Mouse (Mus musculus): ENCODE measurements around the gene Smad6. TPM values are rescaled to one million over a fixed set of nuclear protein-coding genes. Genes with fewer than 3 reads are reported as not detected.

Smad6 gene
- total RNA-seq, 1 experiment: 8.7 TPM

DNA sequence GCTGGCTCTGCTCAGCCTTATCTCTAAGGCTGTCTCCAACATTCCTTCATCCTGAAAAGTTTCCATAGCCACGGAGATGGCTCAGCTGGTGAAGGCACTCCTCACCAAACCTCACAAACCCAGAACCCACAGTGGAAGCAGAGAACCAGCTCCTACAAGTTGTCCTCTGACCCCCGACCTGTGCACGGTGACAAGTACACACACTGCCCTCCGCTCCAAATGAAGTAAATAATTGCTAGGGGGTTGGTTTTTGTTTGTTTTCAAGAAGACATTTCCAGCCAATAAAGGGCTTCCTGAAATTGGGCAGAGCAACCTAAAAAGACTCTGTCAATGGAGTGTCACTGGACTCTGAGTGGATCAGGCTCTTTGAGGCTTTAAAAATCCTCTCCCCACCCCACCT, 31.9 kb upstream of the Smad6 start:
- no peak overlapping the region for H3K4me3 ChIP-seq (ENCODE audit: insufficient read depth in 1 of 2, low read depth in 1 of 2, low read length in 2 of 2, poor library complexity in 1 of 2, severe bottlenecking in 1 of 2)
- in situ Hi-C loops (cut with MboI; ENCODE audit: low sequenced_read_pairs in 2 of 2, unreplicated experiment in 2 of 2): no loop called here
- peaks cover 7 to 18% of the 10 kb centered on the region in 2 experiments; a peak in 3 of 4 replicates for H3K4me1 ChIP-seq (ENCODE audit: control insufficient read depth in 2 of 2, insufficient read depth in 2 of 2, low read length in 2 of 2, poor library complexity in 1 of 2)
- TF ChIP-seq CHD2 (IDR thresholded peaks at IDR 0.05; ENCODE audit: low read depth, low read length) (no peak), HCFC1 (IDR thresholded peaks at IDR 0.05; ENCODE audit: borderline replicate concordance, insufficient read depth, low read length) (no peak), ZC3H11A (IDR thresholded peaks at IDR 0.05; ENCODE audit: borderline replicate concordance, low read depth, low read length) (no peak), ZNF384 (IDR thresholded peaks at IDR 0.05; ENCODE audit: low read depth, low read length) (no peak), MAFK (IDR thresholded peaks at IDR 0.05; ENCODE audit: insufficient read depth, low read depth, low read length) (no peak)
- no peak overlapping the region for H3K27ac ChIP-seq (ENCODE audit: insufficient read depth, low read depth, low read length, poor library complexity, severe bottlenecking)
- no peaks in the 10 kb centered on the region for H3K9me3 ChIP-seq (ENCODE audit: control insufficient read depth, insufficient read depth, low read depth, low read length)
- no peaks in the 10 kb centered on the region for H3K36me3 ChIP-seq (ENCODE audit: control insufficient read depth, insufficient read depth, low read length, poor library complexity, severe bottlenecking)
- no peak overlapping the region for H3K9ac ChIP-seq (ENCODE audit: insufficient read depth, low read depth, low read length, poor library complexity, severe bottlenecking)
- no peak for DNase-seq (ENCODE audit: low read depth, low spot score)

DNA sequence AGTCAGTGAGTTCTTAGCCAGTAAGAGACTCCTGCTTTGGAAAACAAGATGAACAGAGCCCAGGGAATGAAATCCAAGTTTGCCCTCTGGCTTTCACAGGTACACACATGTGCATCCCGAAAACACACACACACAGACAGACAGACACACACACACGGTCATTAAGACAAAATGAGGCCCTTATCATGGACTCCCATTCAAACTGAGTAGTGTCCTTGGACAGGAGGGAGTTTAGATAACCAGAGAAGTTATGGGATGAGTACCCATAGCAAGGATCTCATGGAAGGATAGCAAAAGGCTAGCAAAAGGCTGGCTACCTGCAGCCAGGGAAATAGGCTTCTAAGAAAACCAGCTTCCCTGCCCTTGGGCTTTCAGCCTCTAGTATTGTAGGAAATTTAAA, 29.4 kb upstream of the Smad6 start:
- Histone ChIP-seq H3K27ac (ENCODE audit: insufficient read depth, low read depth, low read length, poor library complexity, severe bottlenecking) (no peak overlapping the region; the same call in 1 of the 2 replicates), H3K9me3 (ENCODE audit: control insufficient read depth, insufficient read depth, low read depth, low read length) (no peaks in the 10 kb centered on the region), H3K9ac (ENCODE audit: insufficient read depth, low read depth, low read length, poor library complexity, severe bottlenecking) (no peak overlapping the region), H3K4me3 (ENCODE audit: insufficient read depth in 1 of 2, low read depth in 1 of 2, low read length in 2 of 2, poor library complexity in 1 of 2, severe bottlenecking in 1 of 2) (no peak overlapping the region), H3K36me3 (ENCODE audit: control insufficient read depth, insufficient read depth, low read length, poor library complexity, severe bottlenecking) (no peaks in the 10 kb centered on the region), H3K4me1 (ENCODE audit: control insufficient read depth in 2 of 2, insufficient read depth in 2 of 2, low read length in 2 of 2, poor library complexity in 1 of 2) (peaks cover 7 to 22% of the 10 kb centered on the region in 2 experiments; a peak in 3 of 4 replicates)
- in situ Hi-C loops (cut with MboI; ENCODE audit: low sequenced_read_pairs in 2 of 2, unreplicated experiment in 2 of 2): no loop called here
- no peak for DNase-seq (ENCODE audit: low read depth, low spot score)
- TF ChIP-seq HCFC1 (IDR thresholded peaks at IDR 0.05; ENCODE audit: borderline replicate concordance, insufficient read depth, low read length) (no peak), ZC3H11A (IDR thresholded peaks at IDR 0.05; ENCODE audit: borderline replicate concordance, low read depth, low read length) (no peak), ZNF384 (IDR thresholded peaks at IDR 0.05; ENCODE audit: low read depth, low read length) (no peak), CHD2 (IDR thresholded peaks at IDR 0.05; ENCODE audit: low read depth, low read length) (no peak), MAFK (IDR thresholded peaks at IDR 0.05; ENCODE audit: insufficient read depth, low read depth, low read length) (no peak)

GRCm38 (mm10) chr9:64050513-64051065, 28.7 kb upstream of the Smad6 start:
- peaks cover 7 to 22% of the 10 kb centered on the region in 2 experiments; a peak in 3 of 4 replicates for H3K4me1 ChIP-seq (ENCODE audit: control insufficient read depth in 2 of 2, insufficient read depth in 2 of 2, low read length in 2 of 2, poor library complexity in 1 of 2)
- in situ Hi-C loops (cut with MboI; ENCODE audit: low sequenced_read_pairs in 2 of 2, unreplicated experiment in 2 of 2): no loop called here
- no peak for DNase-seq (ENCODE audit: low read depth, low spot score)
- no peaks in the 10 kb centered on the region for H3K9me3 ChIP-seq (ENCODE audit: control insufficient read depth, insufficient read depth, low read depth, low read length)
- TF ChIP-seq ZNF384 (IDR thresholded peaks at IDR 0.05; ENCODE audit: low read depth, low read length) (no peak), CHD2 (IDR thresholded peaks at IDR 0.05; ENCODE audit: low read depth, low read length) (no peak), MAFK (IDR thresholded peaks at IDR 0.05; ENCODE audit: insufficient read depth, low read depth, low read length) (no peak), HCFC1 (IDR thresholded peaks at IDR 0.05; ENCODE audit: borderline replicate concordance, insufficient read depth, low read length) (no peak), ZC3H11A (IDR thresholded peaks at IDR 0.05; ENCODE audit: borderline replicate concordance, low read depth, low read length) (no peak)
- H3K36me3 ChIP-seq (ENCODE audit: control insufficient read depth, insufficient read depth, low read length, poor library complexity, severe bottlenecking): no peaks in the 10 kb centered on the region
- H3K27ac ChIP-seq (ENCODE audit: insufficient read depth, low read depth, low read length, poor library complexity, severe bottlenecking): peak overlapping the region; percentile 91
- H3K9ac ChIP-seq (ENCODE audit: insufficient read depth, low read depth, low read length, poor library complexity, severe bottlenecking): peak overlapping the region; percentile 68
- H3K4me3 ChIP-seq (ENCODE audit: insufficient read depth in 1 of 2, low read depth in 1 of 2, low read length in 2 of 2, poor library complexity in 1 of 2, severe bottlenecking in 1 of 2): peak overlapping the region; percentile 56 to 58; a peak in 3 of 4 replicates

DNA sequence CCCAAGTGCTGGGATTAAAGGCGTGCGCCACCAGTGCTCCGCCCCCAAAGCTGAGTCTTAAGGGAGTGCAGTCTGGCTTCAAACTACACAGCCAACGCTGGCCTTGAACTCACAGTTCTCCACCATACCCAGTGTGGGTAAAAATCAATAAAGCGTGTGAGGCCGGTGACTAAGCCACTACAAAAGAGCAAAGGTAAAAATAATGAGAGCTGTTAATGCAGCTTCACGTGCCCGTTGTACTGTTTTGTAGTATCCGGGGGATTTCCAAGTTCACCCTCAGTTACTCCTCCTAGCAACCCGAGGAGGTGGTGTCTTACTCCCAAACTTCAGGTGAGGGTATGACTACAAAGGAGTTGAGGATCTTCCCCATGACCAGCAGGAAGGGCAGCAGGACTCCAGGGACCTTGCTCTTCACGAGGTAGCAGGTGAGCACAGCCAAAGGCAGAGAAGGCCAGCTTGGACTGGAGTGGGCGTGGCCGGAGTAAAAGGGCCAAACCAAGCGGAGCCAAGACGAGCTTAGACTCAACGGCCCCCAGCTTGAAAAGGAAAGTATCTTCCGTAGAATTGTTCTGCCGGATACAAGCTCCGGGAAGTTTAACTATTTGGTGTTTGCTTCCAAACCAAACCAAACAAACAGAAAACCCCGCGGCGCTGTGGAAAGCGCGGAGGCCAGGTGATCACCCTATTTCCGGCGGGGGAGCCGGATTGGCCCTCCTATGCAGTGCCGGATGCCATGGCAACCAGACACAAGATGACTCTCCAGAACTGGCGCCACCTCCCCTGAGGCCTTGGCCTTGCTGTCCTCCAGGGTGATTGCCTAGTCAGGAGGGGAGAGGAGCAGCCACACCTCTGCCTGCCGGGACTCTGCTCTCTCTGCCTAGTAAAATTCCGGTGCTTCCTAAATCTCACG, 27.9 kb upstream of the Smad6 start:
- Histone ChIP-seq H3K4me3 (ENCODE audit: insufficient read depth in 1 of 2, low read depth in 1 of 2, low read length in 2 of 2, poor library complexity in 1 of 2, severe bottlenecking in 1 of 2) (peak overlapping the region; percentile 56 to 58), H3K27ac (ENCODE audit: insufficient read depth, low read depth, low read length, poor library complexity, severe bottlenecking) (peak overlapping the region; percentile 91), H3K36me3 (ENCODE audit: control insufficient read depth, insufficient read depth, low read length, poor library complexity, severe bottlenecking) (no peaks in the 10 kb centered on the region), H3K4me1 (ENCODE audit: control insufficient read depth in 2 of 2, insufficient read depth in 2 of 2, low read length in 2 of 2, poor library complexity in 1 of 2) (peaks cover 9 to 26% of the 10 kb centered on the region in 2 experiments; a peak in 3 of 4 replicates), H3K9ac (ENCODE audit: insufficient read depth, low read depth, low read length, poor library complexity, severe bottlenecking) (peak overlapping the region; percentile 68), H3K9me3 (ENCODE audit: control insufficient read depth, insufficient read depth, low read depth, low read length) (no peaks in the 10 kb centered on the region)
- peak; percentile 90 for DNase-seq (ENCODE audit: low read depth, low spot score)
- in situ Hi-C loops (cut with MboI; ENCODE audit: low sequenced_read_pairs in 2 of 2, unreplicated experiment in 2 of 2): no loop called here
- TF ChIP-seq ZNF384 (IDR thresholded peaks at IDR 0.05; ENCODE audit: low read depth, low read length) (no peak), HCFC1 (IDR thresholded peaks at IDR 0.05; ENCODE audit: borderline replicate concordance, insufficient read depth, low read length) (peak; percentile 30; the same call in 1 of the 2 replicates)

Data from ES-E14 (cell line).